Mouse (Mus musculus): ENCODE results near the gene Dnaja4. TPM values are rescaled to one million over a fixed set of nuclear protein-coding genes. Genes with fewer than 3 reads are reported as not detected.

The Dnaja4 gene
- 3.0 and 3.6 TPM in 2 replicates for polyA plus RNA-seq (2015; fragmentation: Nextera tagmentation; extraction: Ambion mirVana)

- H3K27me3 ChIP-seq, result peaks cover 46% of the 10 kb centered on the region
- no peak within 1 kb of the TSS for H3K27ac ChIP-seq
- no peaks in the 10 kb centered on the region for H3K9me3 ChIP-seq (replicated peaks)
- peak; percentile 14 for ATAC-seq
- H3K4me1 ChIP-seq, result peaks cover 11% of the 10 kb centered on the region; the same call in 1 of the 2 replicates
- WGBS, result 69% methylated on average over 17 of the region's 17 CpGs
- H3K4me3 ChIP-seq, result peak within 1 kb of the TSS; percentile 67
- H3K9ac ChIP-seq, result peak within 1 kb of the TSS; percentile 75
- H3K36me3 ChIP-seq (ENCODE audit: poor library complexity, severe bottlenecking), result no peaks in the 10 kb centered on the region
- peak within 1 kb of the TSS; percentile 85 for H3K4me2 ChIP-seq
Measured at GRCm38 (mm10) chr9:54698318-54699086, at the start of gene Dnaja4. Gene Dnaja4 (plus strand): TSS chr9:54698873.

- Histone ChIP-seq H3K4me3 (no peak overlapping the region), H3K9me3 (replicated peaks) (no peaks in the 10 kb centered on the region), H3K4me2 (no peak overlapping the region), H3K9ac (no peak overlapping the region), H3K36me3 (ENCODE audit: poor library complexity, severe bottlenecking) (no peaks in the 10 kb centered on the region), H3K27ac (no peak overlapping the region), H3K4me1 (no peaks in the 10 kb centered on the region), H3K27me3 (no peaks in the 10 kb centered on the region)
- ATAC-seq, result no peak
- WGBS, result 87% methylated on average over 1 of the region's 1 CpGs
Measured at GRCm38 (mm10) chr9:54649360-54649759, 49.3 kb upstream of the Dnaja4 start.

GRCm38 (mm10) chr9:54652778-54653177 lies 45.9 kb upstream of the Dnaja4 start:
- 88% methylated on average over 2 of the region's 2 CpGs for WGBS
- no peak for ATAC-seq
- Histone ChIP-seq H3K4me2 (no peak overlapping the region), H3K9me3 (replicated peaks) (no peaks in the 10 kb centered on the region), H3K4me1 (no peaks in the 10 kb centered on the region), H3K4me3 (no peak overlapping the region), H3K9ac (no peak overlapping the region), H3K27ac (no peak overlapping the region), H3K36me3 (ENCODE audit: poor library complexity, severe bottlenecking) (no peaks in the 10 kb centered on the region), H3K27me3 (no peaks in the 10 kb centered on the region)

DNA sequence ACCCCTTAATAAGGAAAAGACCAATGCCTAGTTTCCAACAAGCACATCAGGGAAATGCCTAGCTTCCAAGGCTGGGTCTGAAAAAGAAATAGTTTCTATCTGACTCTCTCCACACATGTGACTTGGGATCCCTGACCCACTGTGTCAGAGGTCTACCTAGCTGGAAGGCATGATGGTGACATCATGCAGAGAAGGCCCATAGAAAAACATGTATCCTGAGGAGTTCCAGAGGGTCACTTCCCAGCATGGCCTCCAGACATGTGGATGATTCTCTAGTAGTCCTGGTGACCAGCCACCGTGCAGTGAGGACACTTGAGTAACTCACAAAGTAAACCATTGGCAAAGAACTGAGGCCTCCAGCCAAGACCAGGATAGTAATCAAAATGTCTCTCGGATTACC lies 42.8 kb upstream of the Dnaja4 start:
- H3K9ac ChIP-seq, result no peak overlapping the region
- ATAC-seq, result no peak
- no peak overlapping the region for H3K4me2 ChIP-seq
- no peaks in the 10 kb centered on the region for H3K9me3 ChIP-seq (replicated peaks)
- H3K4me3 ChIP-seq, result no peak overlapping the region
- no peaks in the 10 kb centered on the region for H3K27me3 ChIP-seq
- H3K4me1 ChIP-seq, result peaks cover 2% of the 10 kb centered on the region; the same call in 1 of the 2 replicates
- WGBS, result 81% methylated on average over 2 of the region's 2 CpGs
- no peaks in the 10 kb centered on the region for H3K36me3 ChIP-seq (ENCODE audit: poor library complexity, severe bottlenecking)
- H3K27ac ChIP-seq, result no peak overlapping the region

- Histone ChIP-seq H3K4me1 (peaks cover 7% of the 10 kb centered on the region), H3K27me3 (no peaks in the 10 kb centered on the region), H3K4me3 (no peak overlapping the region), H3K9ac (no peak overlapping the region), H3K9me3 (replicated peaks) (no peaks in the 10 kb centered on the region), H3K27ac (no peak overlapping the region), H3K4me2 (no peak overlapping the region), H3K36me3 (ENCODE audit: poor library complexity, severe bottlenecking) (no peaks in the 10 kb centered on the region)
- ATAC-seq, result no peak
- WGBS, result 89% methylated on average over 6 of the region's 6 CpGs
Measured at GRCm38 (mm10) chr9:54656402-54656801, 42.3 kb upstream of the Dnaja4 start.

GRCm38 (mm10) chr9:54658773-54659172 lies 39.9 kb upstream of the Dnaja4 start:
- H3K4me3 ChIP-seq, result no peak overlapping the region
- H3K27me3 ChIP-seq, result no peaks in the 10 kb centered on the region
- peaks cover 18% of the 10 kb centered on the region for H3K4me1 ChIP-seq
- H3K4me2 ChIP-seq, result no peak overlapping the region
- H3K36me3 ChIP-seq (ENCODE audit: poor library complexity, severe bottlenecking), result no peaks in the 10 kb centered on the region
- H3K9me3 ChIP-seq (replicated peaks), result no peaks in the 10 kb centered on the region
- no peak for ATAC-seq
- no peak overlapping the region for H3K27ac ChIP-seq
- H3K9ac ChIP-seq, result no peak overlapping the region
- WGBS, result 89% methylated on average over 6 of the region's 6 CpGs

DNA sequence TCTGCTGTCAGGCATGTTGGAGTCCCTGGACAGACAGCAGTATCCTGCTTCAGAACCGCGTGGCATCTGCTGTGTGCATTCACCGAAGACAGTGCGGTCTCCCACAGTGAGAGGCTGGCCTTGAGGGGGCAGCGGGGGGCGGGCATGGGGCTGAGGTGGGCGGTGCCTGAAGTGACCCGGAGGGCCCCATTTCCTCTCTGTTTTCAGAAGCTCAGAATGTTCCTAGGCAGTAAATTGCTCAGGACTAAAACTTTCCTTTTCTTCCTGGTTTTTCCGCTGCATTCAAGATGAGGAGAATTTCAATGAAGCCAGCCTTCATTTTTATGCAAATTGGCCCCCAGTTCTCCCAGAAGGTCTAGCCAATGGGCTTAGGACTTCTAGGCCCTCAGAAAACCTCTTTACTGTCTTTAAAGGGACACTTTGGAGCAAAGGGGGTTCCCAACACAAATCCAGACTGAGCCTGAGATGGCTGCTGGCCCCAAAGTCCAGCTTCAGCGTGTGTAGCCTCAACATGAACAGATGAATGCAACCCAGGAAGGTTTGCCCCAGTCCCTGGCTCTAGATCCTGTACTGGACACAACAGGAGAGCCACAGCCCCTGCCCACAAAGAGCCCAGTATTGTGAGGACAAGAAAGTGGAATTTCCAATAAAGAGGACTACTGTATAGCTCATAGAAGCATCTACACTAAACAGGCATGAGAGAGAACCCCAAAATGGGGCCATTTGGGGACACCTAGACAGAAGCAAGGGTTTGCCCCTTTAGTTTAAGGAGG lies 36.9 kb upstream of the Dnaja4 start, which contains the start of gene Acsbg1:
Gene Acsbg1, minus strand, starts transcription at position 266 of the 773 bp plus-strand sequence.
- ATAC-seq, result peak; percentile 82

GRCm38 (mm10) chr9:54664358-54664757 lies 34.3 kb upstream of the Dnaja4 start:
- H3K4me3 ChIP-seq, result no peak overlapping the region
- no peaks in the 10 kb centered on the region; the same call in 1 of the 2 replicates for H3K9me3 ChIP-seq (replicated peaks)
- no peak overlapping the region for H3K4me2 ChIP-seq
- no peak for ATAC-seq
- no peak overlapping the region for H3K9ac ChIP-seq
- peaks cover 18% of the 10 kb centered on the region for H3K4me1 ChIP-seq
- WGBS, result 78% methylated on average over 9 of the region's 9 CpGs
- H3K27me3 ChIP-seq, result no peaks in the 10 kb centered on the region
- H3K27ac ChIP-seq, result no peak overlapping the region
- no peaks in the 10 kb centered on the region for H3K36me3 ChIP-seq (ENCODE audit: poor library complexity, severe bottlenecking)

More for the DNA sequence above, 36.9 kb upstream of the Dnaja4 start, which contains the start of gene Acsbg1:
- H3K4me2 ChIP-seq, result peak within 1 kb of the TSS; percentile 46
- H3K9me3 ChIP-seq (replicated peaks), result no peaks in the 10 kb centered on the region; the same call in 1 of the 2 replicates
- H3K9ac ChIP-seq, result peak within 1 kb of the TSS; percentile 3; the same call in 1 of the 2 replicates
- 3% methylated on average over 10 of the region's 10 CpGs for WGBS
- H3K4me1 ChIP-seq, result peaks cover 18% of the 10 kb centered on the region
- H3K27ac ChIP-seq, result peak within 1 kb of the TSS; percentile 77
- H3K27me3 ChIP-seq, result no peaks in the 10 kb centered on the region
- peak within 1 kb of the TSS; percentile 1; the same call in 1 of the 2 replicates for H3K4me3 ChIP-seq
- no peaks in the 10 kb centered on the region for H3K36me3 ChIP-seq (ENCODE audit: poor library complexity, severe bottlenecking)

- Histone ChIP-seq H3K4me3 (no peak overlapping the region), H3K27me3 (no peaks in the 10 kb centered on the region)
Measured at GRCm38 (mm10) chr9:54666116-54666515, 32.6 kb upstream of the Dnaja4 start.

DNA sequence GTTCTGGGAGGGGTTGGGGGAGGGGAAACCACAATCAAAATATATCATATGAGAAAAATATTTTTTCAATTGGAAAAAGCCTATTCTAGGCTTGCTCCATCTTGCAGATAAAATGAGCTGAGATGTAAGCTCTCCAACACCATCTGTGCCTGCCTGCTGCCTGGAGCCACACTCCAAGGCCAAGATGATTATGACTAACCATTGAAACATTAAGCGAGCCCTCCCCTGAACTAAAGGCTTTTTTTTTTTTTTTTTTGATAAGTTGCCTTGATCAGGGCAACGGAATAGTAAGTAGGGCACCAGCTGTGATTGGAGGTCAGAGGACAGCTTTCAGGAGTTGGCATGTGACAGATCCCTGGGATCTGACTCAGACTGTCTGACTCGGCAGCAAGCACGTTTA lies 30.2 kb upstream of the Dnaja4 start:
- Histone ChIP-seq H3K4me2 (no peak overlapping the region), H3K4me3 (no peak overlapping the region), H3K36me3 (ENCODE audit: poor library complexity, severe bottlenecking) (no peaks in the 10 kb centered on the region), H3K4me1 (no peaks in the 10 kb centered on the region), H3K9me3 (replicated peaks) (no peaks in the 10 kb centered on the region; the same call in 1 of the 2 replicates), H3K27me3 (no peaks in the 10 kb centered on the region), H3K9ac (no peak overlapping the region), H3K27ac (no peak overlapping the region)
- ATAC-seq, result no peak
- WGBS, result 59% methylated on average over 4 of the region's 4 CpGs

More at GRCm38 (mm10) chr9:54666116-54666515, 32.6 kb upstream of the Dnaja4 start:
- Histone ChIP-seq H3K9me3 (replicated peaks) (no peaks in the 10 kb centered on the region; the same call in 1 of the 2 replicates), H3K36me3 (ENCODE audit: poor library complexity, severe bottlenecking) (no peaks in the 10 kb centered on the region), H3K9ac (no peak overlapping the region), H3K27ac (no peak overlapping the region), H3K4me1 (peaks cover 13% of the 10 kb centered on the region), H3K4me2 (no peak overlapping the region)
- 96% methylated on average over 3 of the region's 3 CpGs for WGBS
- no peak for ATAC-seq

- no peak overlapping the region for H3K27ac ChIP-seq
- 76% methylated on average over 3 of the region's 3 CpGs for WGBS
Measured at GRCm38 (mm10) chr9:54671962-54672361, 26.7 kb upstream of the Dnaja4 start.

DNA sequence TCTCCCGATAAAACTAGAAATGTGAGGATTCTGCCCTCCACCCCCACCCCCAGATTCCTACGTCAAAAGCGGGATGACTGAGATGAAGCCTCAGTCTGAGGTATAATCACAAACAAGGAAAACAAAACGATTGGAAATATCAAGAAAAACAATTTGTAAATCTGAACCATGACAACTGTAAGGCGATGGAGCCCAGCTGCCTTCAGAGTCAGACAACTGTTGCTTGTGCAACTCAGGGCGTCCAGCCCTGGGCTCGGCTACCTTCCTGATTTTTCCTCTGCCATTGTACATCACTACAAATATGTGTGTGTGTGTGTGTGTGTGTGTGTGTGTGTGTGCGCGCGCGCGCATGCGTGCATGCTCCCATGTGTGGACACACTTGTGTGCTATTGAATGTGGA lies 24.8 kb upstream of the Dnaja4 start:
- H3K27ac ChIP-seq, result no peak overlapping the region
- 88% methylated on average over 13 of the region's 13 CpGs for WGBS
- no peak for ATAC-seq

More at GRCm38 (mm10) chr9:54671962-54672361, 26.7 kb upstream of the Dnaja4 start:
- Histone ChIP-seq H3K4me1 (no peaks in the 10 kb centered on the region), H3K36me3 (ENCODE audit: poor library complexity, severe bottlenecking) (no peaks in the 10 kb centered on the region), H3K4me3 (no peak overlapping the region), H3K27me3 (no peaks in the 10 kb centered on the region; the same call in 1 of the 2 replicates), H3K9ac (no peak overlapping the region), H3K9me3 (replicated peaks) (no peaks in the 10 kb centered on the region), H3K4me2 (no peak overlapping the region)
- no peak for ATAC-seq

More for the DNA sequence above, 24.8 kb upstream of the Dnaja4 start:
- no peaks in the 10 kb centered on the region for H3K9me3 ChIP-seq (replicated peaks)
- H3K36me3 ChIP-seq (ENCODE audit: poor library complexity, severe bottlenecking), result no peaks in the 10 kb centered on the region
- no peak overlapping the region for H3K9ac ChIP-seq
- H3K4me3 ChIP-seq, result no peak overlapping the region
- H3K4me1 ChIP-seq, result no peaks in the 10 kb centered on the region
- no peak overlapping the region for H3K4me2 ChIP-seq
- H3K27me3 ChIP-seq, result no peaks in the 10 kb centered on the region; the same call in 1 of the 2 replicates
